Mouse (Mus musculus) testis, adult 2 months (tissue): ENCODE measurements around the gene Ankrd39.

Experiments used
- CTCF ChIP-seq: fragments of 200-500 bp; IDR thresholded peaks from 2 replicates; pipeline ENCODE4 v1.5.1; 2012; ENCODE audit warnings: low read depth, mild to moderate bottlenecking, inconsistent platforms, low read length, moderate library complexity; ENCODE audit not compliant: control insufficient read depth, insufficient read depth, insufficient replicate concordance
- POLR2A ChIP-seq: fragments of 200-500 bp; IDR thresholded peaks from 2 replicates; pipeline ENCODE4 v1.6.1; 2012; ENCODE audit warnings: low read depth, mild to moderate bottlenecking, inconsistent platforms, low read length, moderate library complexity; ENCODE audit not compliant: control insufficient read depth

DNA sequence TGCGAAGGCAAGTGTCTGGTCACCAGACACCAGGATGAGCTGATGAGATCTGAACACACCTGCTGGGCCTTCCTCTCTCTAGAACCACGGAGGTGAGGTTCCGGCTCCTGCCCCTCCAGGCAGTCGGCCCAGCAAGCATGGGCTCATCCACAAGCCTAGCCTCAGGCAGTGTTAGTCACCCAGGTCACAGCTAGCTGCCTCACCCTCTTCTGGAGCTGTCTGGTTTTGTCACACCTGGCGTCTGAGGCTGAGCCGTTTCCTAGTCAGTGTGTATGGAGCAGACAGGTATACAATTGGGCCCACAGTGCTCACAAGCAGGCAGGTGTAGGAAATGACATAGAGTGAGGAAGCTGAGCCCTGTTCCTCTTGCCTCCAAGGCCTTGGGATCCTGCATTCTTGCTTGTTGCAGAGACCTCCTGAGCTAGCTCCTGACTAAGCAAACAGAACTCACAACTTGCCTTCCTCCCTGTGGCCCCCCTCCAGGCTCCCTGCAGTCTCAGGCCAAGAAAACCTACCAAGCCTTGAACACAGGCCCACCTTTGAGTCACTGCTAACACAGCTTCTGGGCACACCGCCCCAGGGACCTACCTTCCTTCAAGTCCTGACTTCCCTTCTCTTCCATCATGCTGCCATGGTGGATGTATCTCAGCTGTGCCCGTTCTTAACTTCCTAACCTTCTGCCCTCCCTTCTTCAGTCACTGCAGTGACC lies 36.3 kb upstream of the Ankrd39 start:
- no peak for TF ChIP-seq CTCF
- TF ChIP-seq POLR2A, result no peak
